Mouse (Mus musculus) c-Kit-negative CD71-positive TER-119-positive erythroid progenitor cells, embryonic 14.5 days (primary cell): ENCODE data around the gene Gm14214.

Experiments
- DNase-seq: peaks from one replicate; pipeline ENCODE4 v3.0.0-alpha.2; 2013; ENCODE audit warnings: low read depth, low spot score

Gm14214 gene

DNA sequence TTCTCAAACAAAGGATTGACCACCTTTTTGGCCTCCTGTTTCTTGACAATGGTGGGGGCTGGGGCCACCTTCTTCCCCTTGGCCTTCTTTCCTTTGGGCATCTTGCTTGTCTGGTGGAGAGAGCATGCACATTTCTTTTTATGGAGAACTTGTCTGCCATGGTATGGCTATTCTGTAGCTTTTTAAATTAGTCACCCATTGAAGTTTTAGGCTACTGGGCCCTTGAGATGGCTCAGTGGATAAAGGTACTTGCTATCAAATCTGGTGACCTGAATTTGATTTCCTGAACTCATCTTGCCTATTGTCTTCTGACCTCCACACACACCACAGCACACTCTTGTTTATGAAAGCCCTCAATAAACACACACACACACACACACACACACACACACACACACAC lies at the start of gene Gm14214:
Gm14214 (minus strand) TSS at position 101 of the 400 bp plus-strand sequence.
- no peak for DNase-seq

DNA sequence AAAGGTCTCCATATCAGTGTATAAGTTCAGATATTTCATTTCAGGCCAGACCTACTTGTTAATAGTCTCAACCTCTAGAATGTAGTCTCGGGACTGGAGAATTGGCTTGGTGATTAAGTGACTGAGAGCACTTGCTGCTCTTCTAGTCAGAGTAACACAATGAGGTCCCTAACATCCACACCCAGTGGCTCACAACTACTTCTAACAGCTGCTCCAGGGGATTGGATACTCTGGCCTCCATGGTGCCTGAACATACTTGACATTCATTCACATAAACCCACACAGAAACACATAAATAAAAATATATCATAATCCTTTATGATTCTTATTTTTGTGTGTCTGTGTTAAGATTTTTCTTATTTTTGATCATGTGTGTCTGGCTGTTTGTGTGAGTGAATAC lies 48.8 kb upstream of the Gm14214 start:
- DNase-seq = no peak

DNA sequence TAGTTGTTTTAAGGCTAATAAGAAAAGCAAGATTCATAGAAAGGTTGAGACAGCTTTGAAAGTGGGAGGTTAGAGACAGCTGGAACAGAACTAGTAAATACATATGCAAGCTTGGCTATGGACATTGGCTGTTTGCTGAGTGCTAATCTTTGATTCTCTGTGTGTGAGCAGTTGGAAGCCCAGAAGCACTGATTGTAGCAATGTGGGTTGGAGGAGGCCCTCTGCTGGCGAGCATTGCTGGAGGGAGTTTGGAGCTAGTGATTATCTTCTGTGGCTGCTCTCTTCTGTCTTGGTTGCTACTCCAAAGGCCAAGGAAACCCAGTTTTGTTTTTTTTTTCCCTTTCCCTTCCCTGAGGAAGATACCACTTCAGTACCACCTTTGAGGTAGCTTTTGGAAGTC lies 48.0 kb upstream of the Gm14214 start:
- no peak for DNase-seq

DNA sequence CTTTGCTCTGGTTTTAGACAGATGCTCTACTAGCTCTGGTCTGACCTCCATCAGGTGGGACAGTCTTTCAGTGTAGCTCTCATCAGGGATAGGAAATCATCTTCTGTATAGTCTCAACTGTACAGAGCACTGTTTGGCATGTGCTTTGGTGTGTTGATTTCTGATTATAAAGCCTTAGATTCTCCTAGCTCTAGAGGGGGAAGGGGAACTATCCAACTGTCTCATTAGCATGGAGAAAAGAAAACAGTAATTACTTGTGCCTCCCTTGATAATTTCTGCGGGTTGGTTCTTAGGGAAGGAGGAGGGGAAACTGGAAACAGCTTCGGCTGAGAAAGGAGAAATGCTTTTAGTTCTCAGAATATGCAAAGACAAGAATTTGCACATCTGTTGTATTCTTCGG lies 47.3 kb upstream of the Gm14214 start:
- DNase-seq = no peak

DNA sequence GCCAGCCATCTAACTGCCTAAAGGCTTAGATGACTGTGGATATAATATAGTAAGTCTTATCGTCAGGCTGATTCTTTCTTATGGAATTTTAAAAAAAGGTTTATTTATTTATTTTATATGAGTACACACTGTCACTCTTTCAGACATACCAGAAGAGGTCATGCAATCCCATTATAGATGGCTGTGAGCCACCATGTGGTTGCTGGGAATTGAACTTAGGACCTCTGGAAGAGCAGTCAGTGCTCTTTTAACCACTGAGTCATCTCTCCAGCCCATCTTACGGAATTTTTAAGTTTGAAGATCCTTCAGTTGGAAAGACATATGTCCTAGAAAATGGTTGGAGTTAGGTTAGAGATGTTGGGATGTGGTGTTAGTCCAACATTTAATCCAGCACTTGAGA lies 43.6 kb upstream of the Gm14214 start:
- DNase-seq = no peak

DNA sequence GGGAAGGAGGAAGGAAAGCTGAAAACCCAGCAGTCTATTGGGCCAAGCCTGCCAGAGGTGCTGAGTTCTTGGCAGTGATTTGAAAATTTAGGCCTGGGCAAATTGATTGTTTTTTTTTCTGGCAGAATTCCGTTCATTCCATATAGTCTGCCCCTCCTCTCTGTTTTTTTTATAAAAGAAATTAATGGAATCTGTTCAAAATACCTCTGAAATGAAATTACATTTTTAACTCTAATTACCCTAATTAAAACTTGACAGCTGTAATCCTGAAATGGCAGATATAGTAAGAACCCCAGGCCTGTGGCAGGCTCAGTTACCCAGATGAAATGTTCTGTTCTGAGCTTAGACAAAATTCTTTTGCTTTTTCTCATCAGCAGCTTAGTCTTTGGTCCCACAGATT lies 41.0 kb upstream of the Gm14214 start:
- DNase-seq = no peak

DNA sequence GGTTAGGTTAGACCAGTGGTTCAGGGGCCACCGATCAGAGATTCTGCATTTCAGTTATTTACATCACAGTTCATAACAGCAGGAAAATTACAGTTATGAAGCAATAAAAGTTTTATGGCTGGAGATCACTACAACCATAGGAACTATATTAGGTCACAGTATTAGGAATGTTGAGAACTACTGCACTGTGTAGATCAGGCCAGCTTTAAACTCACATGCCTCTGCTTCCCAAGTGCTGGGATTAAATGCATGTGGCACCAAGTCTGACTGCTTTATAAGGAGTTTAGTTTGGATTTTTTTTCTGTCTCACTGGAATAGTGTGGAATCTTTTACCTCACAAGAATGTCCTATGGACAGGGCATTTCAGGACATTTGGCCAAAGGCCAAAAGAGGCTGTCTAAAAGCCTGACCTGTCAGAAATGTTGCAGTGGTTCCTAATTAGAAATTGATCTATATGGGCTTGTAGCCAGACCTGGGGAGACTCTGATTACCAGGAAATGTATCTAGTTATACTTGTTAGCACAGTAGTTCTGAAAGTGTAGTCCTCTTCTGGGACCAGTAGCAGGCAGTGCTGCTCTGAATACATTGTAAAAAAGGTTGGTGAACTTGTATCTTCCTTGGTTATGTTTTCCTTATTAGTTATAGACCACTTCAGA lies 39.4 kb upstream of the Gm14214 start:
- no peak for DNase-seq

DNA sequence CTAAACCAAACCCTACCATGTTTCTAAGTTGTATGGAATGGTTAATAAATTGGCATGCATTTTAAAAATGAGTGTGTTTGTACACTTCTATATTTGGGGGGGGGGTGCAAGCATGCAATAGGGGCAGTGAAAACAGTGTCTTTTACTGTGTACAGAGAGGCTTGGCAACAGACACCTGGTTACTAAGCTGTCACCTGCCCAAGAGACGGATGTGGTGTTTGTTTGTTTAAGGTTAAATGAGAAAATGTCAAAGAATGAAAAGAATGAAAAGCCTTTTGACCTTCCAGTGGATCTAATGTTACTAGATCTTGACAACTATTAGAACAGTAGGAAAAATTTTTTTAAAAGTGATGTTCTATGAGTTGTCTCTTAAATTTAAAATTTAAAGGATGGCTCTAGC lies 37.9 kb upstream of the Gm14214 start:
- DNase-seq = no peak

DNA sequence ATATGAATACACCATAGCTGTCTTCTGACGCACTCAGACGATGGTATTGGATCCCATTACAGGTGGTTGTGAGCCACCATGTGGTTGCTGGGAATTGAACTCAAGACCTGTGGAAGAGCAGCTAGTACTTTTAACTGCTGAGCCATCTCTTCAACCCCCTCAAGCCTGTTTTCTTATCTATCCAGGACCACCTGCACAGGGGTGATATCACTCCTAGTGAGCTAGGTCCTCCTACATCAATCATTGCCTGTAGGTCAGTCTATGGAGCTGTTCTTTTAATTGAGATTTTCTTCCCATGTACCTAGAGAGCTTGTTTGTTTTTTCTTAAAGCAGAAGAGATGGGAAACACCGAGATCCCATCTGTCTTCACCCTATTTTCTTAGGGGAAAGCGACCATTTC lies 34.0 kb upstream of the Gm14214 start:
- no peak for DNase-seq

DNA sequence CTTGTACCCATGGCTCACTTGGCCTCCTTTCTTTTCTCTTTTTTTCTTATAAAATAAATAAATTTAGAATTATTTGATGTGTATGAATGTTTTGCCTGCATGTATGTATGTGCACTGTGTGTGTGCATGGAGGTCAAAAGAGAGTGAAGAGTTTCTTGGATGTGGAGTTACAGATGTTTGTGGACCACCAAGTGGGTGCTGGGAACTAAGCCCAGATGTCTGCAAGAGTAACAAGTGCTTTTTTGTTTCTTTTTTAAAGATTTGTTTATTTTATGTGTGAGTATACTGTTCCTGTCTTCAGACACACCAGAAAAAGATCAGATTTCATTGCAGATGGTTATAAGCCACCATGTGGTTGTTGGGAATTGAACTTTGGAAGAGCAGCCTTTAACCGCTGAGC lies 33.5 kb upstream of the Gm14214 start:
- no peak for DNase-seq

DNA sequence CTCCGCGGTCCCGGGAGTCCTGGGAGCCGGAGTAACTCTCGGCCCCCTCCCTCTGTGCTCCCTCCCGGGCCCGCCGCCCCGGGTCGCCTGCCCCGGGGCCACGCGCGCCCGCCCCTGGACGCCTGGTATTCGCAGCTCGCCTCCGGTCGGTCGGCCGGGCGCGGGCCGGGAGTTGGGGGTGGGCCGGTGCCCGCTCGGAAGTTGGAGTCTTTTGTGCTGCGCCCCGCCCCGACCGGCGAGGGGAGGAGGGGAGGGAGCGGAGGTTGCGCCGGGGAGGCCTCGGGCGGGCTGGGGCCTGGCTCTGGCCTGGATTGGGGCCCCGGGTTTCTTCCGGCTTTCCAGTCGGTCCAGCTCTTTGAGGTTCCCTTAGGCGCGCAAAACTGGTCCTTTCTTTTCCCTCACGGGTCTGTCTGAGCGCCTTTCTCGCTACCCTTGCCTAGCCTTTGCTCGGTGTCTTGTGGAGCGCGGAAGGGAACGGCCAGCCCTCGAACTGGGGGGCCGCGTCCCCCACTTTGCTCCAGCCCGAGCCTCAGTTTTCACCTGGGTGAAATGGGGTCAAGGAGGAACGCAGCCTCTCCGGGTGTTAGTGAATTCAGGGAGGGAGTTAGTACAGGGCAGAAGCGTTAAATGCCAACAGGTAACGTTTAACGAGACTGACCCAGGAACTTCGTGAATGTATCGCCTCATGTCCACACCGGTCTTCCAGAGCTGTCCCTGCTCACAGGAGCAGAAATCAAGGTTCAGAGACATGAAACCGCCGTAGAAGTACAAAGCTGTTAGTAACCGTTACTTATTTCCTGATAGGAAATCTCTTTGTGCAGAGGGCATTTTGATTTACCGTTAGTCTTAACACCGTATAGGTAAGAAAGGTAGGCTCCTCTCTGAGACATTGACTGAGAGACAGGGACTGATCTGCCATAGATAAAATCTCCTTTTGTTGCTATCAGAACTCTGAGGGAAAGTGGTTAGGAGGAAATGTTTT lies 22.1 kb upstream of the Gm14214 start:
- DNase-seq = peak; percentile 50

DNA sequence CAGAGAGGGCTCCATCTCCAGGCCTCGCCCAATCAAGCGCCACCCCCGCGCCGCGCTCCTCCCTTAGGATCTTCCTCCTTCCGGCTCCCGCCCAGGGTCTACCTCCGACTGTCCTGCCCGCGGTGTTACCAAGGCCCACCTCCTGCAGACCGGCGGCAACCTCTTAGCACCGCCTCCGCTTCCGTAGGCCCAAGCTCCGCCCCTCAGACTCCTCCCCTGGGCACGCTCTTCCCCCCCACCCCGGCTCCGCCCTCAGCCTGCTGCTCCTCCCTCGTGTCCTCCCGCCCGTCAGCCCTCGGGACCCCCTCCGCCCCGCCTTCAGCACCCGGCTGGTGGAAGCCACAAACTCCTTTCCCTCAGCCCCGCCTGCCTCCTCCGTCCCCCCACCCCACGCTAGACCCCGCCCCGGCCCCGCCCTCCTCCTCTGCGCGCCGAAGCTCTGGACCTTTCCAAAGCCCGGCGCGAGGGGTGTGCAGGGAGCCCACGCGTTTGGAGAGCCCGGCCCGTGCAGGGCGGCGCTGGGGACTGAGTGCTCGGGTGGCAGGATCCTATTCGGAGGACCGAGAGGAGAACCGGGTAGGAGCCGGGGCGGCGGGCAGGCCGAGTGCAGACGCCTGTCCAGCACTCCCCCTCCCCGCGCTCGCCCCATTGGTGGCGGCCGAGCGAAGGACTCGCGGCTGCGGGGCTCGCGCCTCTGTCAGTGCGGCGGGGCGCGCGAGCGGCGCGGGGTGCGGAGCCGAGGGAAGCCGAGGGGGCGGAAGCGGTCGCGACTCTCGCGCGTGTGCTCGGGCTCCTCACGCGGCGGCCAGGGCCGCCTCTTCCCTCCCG lies 21.0 kb upstream of the Gm14214 start, which contains the start of the genes Raly and a:
Raly (plus strand) TSS at position 441 of the 828 bp plus-strand sequence.
a (plus strand) TSS at position 747 of the 828 bp plus-strand sequence.
- DNase-seq = peak; percentile 96

DNA sequence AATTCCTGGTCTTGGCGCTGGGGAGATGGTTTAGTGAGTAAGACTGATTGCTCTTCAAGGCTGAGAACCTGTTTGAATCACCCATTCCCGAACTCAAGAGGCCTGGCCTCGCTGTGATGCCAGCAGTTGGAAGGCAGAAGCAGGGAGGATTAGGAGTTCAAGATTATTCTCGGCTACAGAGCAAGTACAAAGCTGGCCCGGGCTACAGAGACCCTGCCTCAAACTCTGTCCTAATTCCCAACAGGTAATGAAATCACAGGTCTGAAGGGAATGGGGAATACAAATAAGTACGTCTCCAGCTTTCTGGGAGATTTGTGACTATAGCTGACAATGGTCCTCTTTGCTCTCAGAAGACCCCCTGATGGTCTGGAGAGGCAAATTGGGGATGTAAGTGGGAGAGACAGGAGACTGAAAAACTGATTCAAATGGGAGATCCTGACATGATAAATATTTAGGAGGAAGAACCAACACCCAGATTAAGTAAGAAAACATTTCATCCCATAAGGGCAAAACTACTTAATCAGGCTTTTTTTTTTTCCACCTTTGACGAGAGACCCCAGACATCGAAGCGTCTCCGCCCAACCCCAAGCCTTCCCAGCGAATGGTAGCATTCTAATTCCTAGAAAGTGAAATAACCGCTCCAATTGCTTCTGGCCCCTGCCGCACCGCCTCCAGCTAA lies 20.3 kb upstream of the Gm14214 start:
- DNase-seq = peak; percentile 29

DNA sequence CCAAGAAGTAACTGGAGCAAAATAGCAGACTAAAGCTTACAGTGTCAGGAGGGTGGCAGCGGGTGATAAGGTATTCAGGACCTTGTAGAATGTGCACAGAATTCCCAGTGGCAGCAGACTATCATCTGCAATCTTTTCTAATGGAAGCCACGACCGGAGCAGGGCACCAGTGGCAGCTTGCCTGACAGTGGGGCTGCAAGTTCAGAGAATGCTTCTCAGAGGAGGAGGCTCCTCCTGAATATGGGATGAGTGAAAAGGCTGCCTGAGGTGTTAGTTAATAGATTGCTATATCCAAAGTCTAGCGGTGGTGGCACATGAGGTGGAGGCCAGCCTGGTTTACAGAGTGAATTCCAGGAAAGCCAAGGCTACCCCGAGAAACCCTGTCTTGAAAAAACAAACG lies 19.6 kb upstream of the Gm14214 start:
- DNase-seq = no peak

DNA sequence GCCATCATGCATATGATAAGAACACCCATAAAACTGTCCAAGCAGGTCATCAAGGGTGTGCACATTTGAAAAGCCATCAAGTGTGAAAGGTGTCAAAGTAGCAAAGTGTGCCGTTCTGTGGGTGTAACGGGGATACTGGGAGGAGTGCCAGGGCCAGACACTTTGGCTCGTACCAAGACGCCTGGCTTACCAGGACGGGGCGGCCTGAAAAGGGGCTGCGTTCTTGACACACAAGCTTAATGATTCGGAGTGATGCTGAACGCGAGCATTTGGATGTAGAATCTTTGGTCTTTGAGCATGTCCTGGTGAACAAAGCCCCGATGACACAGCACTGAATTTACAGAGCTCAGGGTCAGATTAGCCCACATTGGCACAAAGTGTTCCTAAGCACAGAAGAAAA lies 16.9 kb upstream of the Gm14214 start:
- no peak for DNase-seq

DNA sequence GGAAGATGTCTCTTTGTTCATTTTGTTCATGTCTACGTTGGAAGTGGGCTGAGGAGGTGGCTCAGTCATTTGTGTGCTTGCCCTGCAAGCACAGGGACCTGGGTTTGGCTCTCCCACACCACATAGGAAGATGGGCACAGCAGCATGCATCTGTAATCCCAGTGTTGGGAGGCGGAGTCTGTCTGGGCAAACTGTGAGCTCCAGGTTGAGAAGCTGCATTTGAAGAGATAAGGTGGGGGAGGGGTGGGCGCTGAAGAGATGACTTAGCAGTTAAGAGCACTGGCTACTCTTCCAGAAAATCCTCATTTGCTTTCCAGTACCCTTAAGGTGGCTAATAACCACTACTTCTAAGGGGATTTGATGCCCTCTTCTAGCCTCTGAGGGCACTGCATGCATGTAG lies 16.4 kb upstream of the Gm14214 start:
- peak; percentile 92 for DNase-seq

DNA sequence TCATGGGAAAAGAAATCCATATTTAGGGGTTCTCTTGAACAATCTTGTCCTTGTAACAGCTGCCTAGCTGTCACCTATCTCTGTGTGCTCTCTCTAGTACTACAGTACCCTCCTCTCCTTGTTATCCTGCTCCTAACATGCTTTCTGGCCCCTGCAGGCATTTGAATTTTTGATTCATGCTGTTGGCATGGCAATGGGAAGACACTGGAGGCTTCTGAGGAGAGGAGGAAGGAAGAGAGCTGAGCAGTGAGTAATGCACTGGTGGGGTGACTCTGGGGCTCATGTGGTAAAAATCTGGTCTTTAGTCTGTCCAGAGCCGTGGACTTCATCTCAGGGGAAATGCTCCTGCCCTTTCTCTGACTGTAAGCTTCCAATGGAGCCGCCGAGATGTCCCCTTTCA lies 15.5 kb upstream of the Gm14214 start:
- DNase-seq = no peak

DNA sequence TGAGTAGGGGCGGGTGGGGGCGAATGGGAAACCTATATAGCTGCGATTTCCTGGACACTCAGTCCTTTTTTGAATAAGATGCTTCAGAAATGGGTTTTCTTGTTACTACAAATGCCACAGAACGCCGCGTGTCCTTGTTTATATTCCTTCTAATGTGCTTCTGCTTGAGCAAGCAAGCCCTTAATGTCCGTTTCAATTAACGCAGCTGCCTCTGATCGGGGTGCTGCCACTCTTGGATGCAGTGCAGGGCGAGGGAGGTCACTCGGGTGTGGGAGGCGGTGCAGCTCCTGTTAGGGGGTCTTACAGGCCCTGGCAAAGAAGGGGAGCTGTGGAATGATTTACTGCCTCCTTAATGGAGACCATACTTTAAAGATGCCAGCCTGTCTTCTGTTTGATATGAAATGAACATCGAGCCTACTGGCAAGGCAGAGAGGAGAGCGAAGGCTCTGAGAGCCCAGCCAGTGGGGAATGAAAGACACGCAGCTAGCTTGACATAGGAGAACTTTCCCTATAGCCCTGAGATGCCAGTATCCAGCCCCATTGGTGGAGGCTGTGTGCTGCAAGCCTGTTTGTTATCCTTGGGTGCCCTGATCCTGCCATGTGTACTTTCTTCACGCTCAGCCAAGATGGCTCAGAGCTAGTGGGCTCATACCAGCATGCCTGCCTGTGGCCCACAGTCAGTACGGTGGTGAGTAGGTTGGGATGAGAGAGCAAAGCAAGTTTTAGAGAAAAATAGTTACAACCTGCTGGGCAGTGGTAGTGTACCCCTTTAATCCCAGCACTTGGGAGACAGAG lies 13.2 kb upstream of the Gm14214 start:
- no peak for DNase-seq

DNA sequence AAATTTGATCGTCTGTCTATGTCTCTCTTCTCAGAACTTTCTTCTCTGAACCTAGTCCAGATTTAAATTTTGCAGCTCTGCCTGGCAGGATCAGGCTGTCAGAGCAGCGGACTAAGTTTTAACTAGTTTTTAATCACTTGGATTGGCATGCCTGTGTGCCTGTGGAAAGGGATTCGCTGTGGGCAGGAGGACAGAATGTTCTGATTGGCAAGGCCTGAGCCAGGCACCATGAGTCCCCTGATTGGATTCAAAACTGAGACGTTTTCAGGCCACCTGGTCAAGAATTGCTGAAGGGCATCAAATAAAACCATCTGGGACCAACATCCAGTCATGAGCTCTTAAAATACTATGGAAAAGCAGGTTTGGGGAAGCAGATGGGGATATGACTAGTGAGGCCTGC lies 12.5 kb upstream of the Gm14214 start:
- DNase-seq = no peak

DNA sequence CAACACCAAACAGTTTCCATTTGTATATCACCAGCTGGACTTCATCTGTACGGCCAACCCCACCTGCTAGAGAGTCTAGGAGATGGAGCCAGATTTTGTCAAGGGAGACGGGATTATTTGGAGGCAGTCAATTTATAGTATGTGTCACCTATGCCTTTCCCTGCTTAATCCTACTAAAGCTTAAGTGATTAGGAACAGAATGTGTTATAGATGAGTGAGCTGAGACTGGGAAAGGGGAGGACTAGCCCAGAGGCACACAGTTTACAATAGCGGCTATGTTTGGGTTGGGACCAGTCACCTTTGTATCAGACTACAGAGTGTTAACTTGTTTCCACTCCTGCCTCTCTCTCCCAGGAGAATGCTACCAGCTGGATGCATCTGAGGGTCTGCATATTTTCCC lies 9.8 kb upstream of the Gm14214 start:
- DNase-seq = no peak

DNA sequence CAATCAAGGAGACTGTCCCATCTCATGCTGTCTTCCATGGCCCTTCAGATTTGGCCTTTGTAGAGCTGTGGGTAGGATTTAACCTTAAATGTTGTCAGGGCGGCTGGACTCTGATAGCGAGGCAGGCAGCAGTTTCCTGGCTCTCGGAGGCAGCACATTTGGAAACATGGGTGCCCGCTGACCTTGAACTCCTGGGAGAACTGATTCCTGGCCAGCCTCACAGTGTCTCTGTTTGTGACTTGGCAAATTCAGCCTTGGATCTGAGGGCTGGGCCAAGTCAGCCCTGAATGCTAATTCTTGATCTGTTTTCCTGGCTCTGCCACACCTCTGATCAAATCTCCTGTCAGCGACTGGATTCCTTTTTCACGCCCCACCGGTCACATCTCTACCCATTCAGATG lies 6.7 kb upstream of the Gm14214 start:
- no peak for DNase-seq
